Mouse (Mus musculus) heart, postnatal 10 days (tissue): ENCODE data around the gene Rcan2. TPM values are rescaled to one million over a fixed set of nuclear protein-coding genes. Genes with fewer than 3 reads are reported as not detected.
A peak's percentile ranks its signal among the peaks of the same experiment; 100 is the strongest.
"Not testable (repeated sequence)": the region's sequence is repeated elsewhere in the genome, so short reads cannot be mapped to it uniquely, and the experiment has no call there.

Experiments used
- DNase-seq, 2 experiments: peaks; one replicate each; pipeline ENCODE4 v3.0.0; 2021
- intact Hi-C: fragments of 180-260 bp; cut with DNase I; formaldehyde crosslinking; loops from one replicate; pipeline ENCODE4 v1.15.1; 2025
- total RNA-seq, 2 experiments: library from RNA; stranded (reverse); gene quantifications; 2 replicates each; pipeline ENCODE4 v1.2.3; 2021

Rcan2 gene
- total RNA-seq, 2 experiments from 2014 or later: 209 to 216 TPM

DNA sequence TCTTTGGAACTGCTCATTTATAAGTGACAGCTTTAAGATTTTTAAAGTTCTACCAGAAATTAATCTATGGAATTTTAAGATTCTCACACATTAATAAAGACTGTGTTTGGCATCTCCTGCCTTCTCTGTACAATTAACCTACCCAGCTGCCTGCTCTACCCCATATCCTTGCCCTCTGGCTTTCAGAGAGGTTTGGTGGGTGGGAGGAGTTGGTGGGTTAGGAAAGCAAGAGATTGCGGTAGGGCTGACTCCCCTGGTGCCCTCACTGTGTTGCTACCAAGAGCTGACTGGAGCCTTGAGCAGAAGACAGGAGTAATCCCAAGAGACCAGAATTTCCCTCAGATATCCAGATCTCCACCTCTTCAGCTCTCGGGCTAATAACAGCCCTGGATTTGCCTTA lies 21.5 kb downstream of the Rcan2 start:
- no peak for DNase-seq
- intact Hi-C loops: no loop called here

GRCm38 (mm10) chr17:43824781-43825410 lies 23.7 kb downstream of the Rcan2 start:
- intact Hi-C loops: no loop called here
- no peak for DNase-seq

GRCm38 (mm10) chr17:43825411-43825785 lies 24.2 kb downstream of the Rcan2 start:
- DNase-seq, intact Hi-C loops: not testable (repeated sequence)

GRCm38 (mm10) chr17:43827261-43827660 lies 26.1 kb downstream of the Rcan2 start:
- no peak for DNase-seq
- intact Hi-C loops: no loop called here

GRCm38 (mm10) chr17:43832401-43833124 lies 31.4 kb downstream of the Rcan2 start:
- intact Hi-C loops: no loop called here
- DNase-seq: no peak

GRCm38 (mm10) chr17:43840208-43840607 lies 39.1 kb downstream of the Rcan2 start:
- intact Hi-C loops: no loop called here

GRCm38 (mm10) chr17:43846714-43847113 lies 45.6 kb downstream of the Rcan2 start:
- peak; percentile 36 to 39 for DNase-seq
- intact Hi-C loops: no loop called here

More at GRCm38 (mm10) chr17:43840208-43840607, 39.1 kb downstream of the Rcan2 start:
- no peak for DNase-seq

GRCm38 (mm10) chr17:43848903-43849302 lies 47.8 kb downstream of the Rcan2 start:
- intact Hi-C loops: no loop called here
- no peak for DNase-seq

GRCm38 (mm10) chr17:43855132-43855531 lies 54.0 kb downstream of the Rcan2 start:
- DNase-seq: peak; percentile 60 to 78
- intact Hi-C loops: no loop called here

DNA sequence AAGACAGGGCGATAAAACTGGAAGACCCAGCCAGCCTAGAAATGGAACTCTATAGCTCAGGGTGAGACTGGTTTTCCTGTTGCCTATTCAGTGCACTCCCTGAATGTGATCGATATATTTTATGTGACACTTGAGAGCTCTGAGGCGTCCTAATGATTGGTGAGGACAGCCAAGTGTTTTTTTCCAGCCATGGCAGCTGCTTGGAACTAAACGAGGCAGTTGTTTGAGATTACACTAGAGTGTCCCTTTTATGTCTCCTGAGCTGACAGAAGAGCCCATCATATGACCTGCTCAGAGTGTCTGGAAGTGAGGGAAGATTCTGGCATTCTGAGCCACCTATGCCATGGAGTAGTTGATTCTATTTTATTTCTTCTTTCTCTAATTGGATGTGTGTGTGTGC lies 54.9 kb downstream of the Rcan2 start:
- DNase-seq: no peak
- intact Hi-C loops: no loop called here

- no peak for DNase-seq
- intact Hi-C loops: loop anchor here (1.0 to 2.0 kb wide), 2 partner anchors 68 to 170 kb away; partner anchors contain the start of gene Rcan2
These were observed 67.7 kb downstream of the Rcan2 start for GRCm38 (mm10) chr17:43868808-43869207.

- intact Hi-C loops: loop anchor here (1.0 to 2.0 kb wide), 2 partner anchors 69 to 170 kb away; partner anchors contain the start of gene Rcan2
- DNase-seq: peak; percentile 80 to 89
These were observed 68.5 kb downstream of the Rcan2 start for GRCm38 (mm10) chr17:43869677-43870076.

DNA sequence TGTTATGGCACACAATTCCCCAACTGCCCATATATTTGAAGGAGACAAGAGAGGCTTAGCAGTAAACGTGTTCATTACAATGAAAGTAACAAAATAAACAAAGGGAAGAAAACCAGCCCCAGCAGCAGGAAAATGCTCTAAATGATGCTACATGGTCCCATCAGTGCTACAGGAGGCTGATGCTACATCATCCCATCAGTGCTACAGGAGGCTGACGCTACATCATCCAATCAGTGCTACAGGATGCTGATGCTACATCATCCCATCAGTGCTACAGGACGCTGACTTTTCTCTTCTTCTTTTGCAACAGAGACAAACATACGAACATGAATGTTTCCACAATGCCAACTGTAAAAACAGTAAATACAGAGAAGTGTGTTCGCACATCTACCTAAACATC lies 73.3 kb downstream of the Rcan2 start:
- no peak for DNase-seq
- intact Hi-C loops: no loop called here

DNA sequence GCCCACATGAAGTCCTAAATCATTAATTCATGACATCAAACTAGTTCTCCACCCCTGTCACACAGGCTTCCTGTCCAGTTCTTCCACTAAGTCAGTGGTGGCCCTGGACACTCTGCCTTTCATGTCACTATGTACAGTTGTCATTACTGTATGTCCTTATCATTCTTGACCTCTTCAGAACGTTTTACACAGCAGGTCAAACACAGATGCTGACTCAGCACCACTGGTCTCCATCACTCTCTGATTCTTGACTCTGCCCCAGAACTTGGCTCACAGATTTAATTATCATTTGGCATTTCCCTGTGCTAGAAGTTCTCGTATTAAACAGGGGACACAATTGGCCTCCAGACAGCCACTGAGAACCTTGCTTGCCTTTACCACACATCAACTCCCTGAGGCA lies 76.3 kb downstream of the Rcan2 start:
- no peak for DNase-seq
- intact Hi-C loops: no loop called here

GRCm38 (mm10) chr17:43883016-43883415 lies 81.9 kb downstream of the Rcan2 start:
- DNase-seq: peak; percentile 25 to 37
- intact Hi-C loops: loop anchor here (2.0 to 5.0 kb wide), 2 partner anchors 248 to 374 kb away; no protein-coding TSS in a partner anchor

DNA sequence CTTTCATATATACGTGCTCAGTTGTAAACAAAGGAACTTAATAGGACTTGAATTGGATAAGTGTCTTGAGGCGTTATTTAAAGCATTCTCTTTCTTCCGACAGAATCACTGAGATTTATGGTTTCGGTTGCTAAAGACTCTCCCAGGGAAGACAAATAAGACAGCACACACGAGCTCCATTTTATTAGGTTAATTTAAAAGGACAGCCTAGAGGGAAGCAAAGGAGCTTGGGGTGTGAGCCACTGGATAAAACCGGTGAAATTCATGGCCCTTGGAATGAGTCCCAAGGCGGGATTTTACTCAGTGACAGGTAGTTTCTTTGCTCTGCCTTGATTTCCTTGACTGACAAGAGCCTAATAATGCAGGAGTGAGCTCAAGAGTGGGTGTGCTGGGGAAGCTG lies 85.1 kb downstream of the Rcan2 start:
- intact Hi-C loops: no loop called here
- no peak for DNase-seq

DNA sequence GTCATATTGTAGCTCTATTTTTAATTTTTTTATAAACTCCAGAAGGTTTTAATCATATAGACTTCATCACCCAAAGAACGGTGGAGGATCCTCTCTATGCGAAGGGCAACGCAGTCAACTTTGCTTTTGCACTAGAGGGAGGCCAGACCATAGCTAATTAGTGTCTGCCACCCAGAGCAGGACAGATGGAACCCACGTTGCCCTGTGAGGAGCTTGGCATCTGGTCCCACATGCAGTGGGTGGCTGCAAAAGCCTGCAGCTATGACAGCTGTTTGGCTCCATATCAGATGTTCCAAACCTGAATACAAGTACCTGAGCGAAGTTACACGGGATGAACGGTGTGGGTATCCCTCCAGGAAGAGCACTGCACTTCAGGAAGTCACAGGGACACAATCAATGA lies 86.8 kb downstream of the Rcan2 start:
- no peak for DNase-seq
- intact Hi-C loops: loop anchor here (1.0 kb wide), 1 partner anchor 149 kb away; no protein-coding TSS in a partner anchor

DNA sequence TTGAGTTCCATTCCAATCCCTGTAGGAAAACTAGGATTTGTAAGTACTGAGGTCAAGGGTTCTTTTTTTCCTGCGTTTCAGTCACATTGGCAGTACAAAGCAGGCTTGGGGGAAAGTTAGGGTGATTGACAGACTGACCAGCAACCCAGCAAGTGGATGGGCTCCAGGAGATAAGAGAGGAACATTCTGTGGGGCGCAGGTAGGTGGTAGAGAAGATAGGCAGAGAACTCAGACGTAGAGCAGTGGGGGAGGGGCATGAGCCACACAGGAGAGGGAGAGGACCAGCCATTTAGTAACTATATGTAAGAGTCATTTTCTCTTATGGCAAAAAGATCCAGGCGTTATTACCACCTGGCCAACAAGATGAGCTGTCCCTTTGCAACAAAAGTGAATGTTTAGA lies 96.2 kb downstream of the Rcan2 start:
- DNase-seq: no peak
- intact Hi-C loops: no loop called here

DNA sequence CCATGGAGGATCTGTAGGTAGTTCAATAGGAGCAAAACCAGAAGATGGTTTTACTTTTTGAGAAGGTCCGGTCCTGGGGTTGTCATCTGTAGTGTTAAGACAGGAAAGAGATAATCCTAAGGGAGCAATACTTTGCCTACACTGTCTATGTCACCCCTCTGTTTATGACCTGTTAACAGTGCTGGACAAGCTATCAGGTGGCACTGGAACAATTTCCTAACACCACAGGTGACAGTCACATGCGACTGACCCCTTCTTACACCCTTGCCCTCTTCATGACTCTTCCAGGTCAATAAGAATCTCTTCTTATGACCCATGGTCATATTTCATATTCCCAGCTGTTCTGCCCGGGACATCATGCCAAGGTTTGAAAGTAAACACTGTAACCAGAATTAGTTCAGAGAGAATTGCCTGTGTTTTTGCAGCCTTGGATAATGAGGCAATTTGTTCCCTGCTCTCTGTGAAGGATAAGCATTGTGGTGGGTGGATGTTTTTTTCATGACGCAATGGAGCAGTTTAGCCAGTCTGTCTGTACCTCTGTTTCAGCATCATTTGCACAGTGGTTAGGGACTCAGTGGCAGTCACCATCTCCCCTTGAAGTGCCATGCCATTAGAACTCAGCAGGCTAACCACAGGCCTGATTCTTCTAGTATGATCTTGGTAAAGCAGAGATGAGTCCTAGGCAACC lies 98.4 kb downstream of the Rcan2 start:
- DNase-seq: no peak

GRCm38 (mm10) chr17:43900133-43900532 lies 99.0 kb downstream of the Rcan2 start:
- no peak for DNase-seq
- intact Hi-C loops: no loop called here

More for the DNA sequence above, 98.4 kb downstream of the Rcan2 start:
- intact Hi-C loops: no loop called here

DNA sequence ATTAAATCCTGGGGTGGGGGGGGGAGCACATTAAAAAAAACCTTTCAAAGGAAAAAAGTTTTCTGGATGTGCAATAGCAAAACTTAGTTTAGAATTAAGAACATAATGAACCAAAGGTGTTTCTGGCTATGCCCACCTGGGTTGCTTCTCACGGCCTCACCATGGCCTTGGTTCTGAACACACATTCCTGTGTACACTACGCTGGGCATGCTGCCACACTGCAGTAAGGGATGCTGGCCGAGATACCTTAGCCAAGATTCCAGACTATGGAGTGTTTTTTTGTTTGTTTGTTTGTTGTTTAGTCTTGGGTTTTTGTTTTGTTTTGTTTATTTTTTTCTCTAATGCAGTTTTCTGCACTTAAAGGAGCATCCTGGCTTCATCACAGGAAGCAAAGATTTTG lies 100.3 kb downstream of the Rcan2 start:
- intact Hi-C loops: no loop called here
- DNase-seq: peak in 1 of 2 experiments; percentile 31
